Mouse (Mus musculus): Measurements from ENCODE around the gene Gpr143. TPM values are rescaled to one million over a fixed set of nuclear protein-coding genes. Genes with fewer than 3 reads are reported as not detected.
"Not testable (repeated sequence)": the region's sequence is repeated elsewhere in the genome, so short reads cannot be mapped to it uniquely, and the experiment has no call there.

Gpr143 gene
- total RNA-seq (2022): under 1 TPM in 3 of 4 experiments, not detected in 1; 0.27 to 0.72 (median 0.39) TPM

DNA sequence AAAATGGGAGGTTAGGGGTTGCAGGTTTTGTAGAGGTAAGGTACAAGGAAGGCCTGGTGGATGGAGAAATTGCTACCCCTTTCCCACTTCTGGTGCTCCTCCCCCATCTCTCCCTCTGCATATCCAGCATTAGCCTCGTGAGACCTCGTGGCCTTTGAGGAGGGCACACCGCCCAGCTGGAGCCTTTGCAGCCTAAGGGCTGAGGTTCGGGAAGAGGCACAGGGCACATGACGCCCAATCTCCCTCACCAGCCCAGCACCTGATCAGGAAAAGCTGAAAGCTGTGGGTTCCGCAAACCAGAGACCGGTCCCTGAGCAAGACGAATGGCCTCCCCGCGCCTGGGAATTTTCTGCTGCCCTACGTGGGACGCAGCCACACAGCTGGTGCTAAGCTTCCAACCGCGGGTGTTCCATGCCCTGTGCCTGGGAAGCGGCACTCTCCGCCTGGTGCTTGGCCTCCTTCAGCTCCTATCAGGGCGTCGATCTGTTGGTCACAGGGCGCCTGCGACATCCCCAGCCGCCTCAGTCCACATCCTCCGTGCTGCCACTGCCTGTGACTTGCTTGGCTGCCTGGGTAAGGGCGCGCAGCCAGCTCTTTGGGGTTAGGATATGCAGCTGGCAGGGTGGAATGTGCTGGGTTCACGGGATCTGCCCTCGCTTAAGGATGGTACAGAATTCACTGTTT lies at the start of gene Gpr143:
Gene Gpr143 (plus strand): TSS at position 202 of the 684 bp plus-strand sequence.
- peak in 1 of 2 experiments; percentile 2 for DNase-seq (ENCODE audit: low spot score in 2 of 2)

GRCm38 (mm10) chrX:152735283-152735682 lies 46.4 kb upstream of the Gpr143 start:
- DNase-seq (ENCODE audit: low spot score in 2 of 2): no peak

DNA sequence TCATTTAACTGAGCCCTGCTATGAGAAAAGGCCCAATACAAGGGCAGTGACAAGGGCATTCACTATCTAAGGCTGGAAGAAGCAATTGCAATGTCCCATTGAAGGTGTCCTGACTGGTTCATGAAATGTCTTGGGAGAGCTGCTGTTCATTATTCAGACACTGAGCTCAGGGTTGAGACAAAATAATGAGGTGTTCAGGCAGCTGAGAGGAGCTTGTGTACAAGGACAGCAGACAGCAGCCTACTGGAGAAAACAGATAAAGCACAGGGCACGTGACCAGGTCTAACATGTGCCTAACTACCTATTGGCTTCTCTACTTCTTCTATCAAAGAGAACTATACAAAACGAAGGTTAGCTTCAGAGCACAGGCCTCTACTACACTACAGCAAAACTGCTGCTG lies 43.5 kb upstream of the Gpr143 start:
- DNase-seq (ENCODE audit: low spot score in 2 of 2): no peak

GRCm38 (mm10) chrX:152738759-152739368 lies 42.9 kb upstream of the Gpr143 start:
- DNase-seq (ENCODE audit: low spot score in 2 of 2): no peak

GRCm38 (mm10) chrX:152743642-152744041 lies 38.1 kb upstream of the Gpr143 start:
- no peak for DNase-seq (ENCODE audit: low spot score in 2 of 2)

GRCm38 (mm10) chrX:152745925-152746324 lies 35.8 kb upstream of the Gpr143 start:
- DNase-seq (ENCODE audit: low spot score in 2 of 2): no peak

DNA sequence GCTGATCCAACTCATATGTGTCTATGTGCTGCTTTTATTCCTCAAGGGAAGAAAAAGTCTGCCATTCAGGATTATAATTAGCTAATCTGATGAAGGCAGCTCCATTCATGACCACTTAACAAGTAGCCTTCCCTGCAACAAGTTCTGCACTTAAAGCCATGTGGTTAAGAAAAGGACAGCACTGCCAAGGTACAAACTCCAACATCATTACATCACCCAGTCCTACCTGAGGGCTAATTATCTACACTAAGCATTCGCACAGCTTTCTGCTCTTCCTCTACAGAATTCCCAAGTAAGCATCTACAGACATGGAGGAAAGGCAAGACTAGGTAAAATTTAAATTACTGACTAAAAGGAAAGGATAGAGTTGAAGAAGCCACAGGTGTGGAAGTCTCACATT lies 25.9 kb upstream of the Gpr143 start:
- no peak for DNase-seq (ENCODE audit: low spot score in 2 of 2)

DNA sequence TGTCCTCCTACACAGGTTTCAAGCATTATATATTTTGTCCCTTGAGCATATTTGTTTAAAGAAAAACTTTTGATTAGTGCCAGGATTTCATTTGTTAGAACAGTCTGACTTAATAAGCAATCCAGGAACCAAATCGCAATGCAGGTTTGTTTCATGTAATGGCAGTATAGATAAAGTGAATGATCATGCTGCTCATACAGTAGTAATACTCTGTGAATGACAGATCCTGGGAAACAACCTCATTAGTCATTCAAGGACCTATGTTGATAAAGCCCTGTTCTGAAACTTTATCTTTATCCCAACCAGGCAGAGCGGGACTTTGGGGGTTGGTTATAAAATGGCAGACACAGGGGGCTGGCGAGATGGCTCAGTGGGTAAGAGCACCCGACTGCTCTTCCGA lies 25.4 kb upstream of the Gpr143 start:
- DNase-seq (ENCODE audit: low spot score in 2 of 2): no peak

DNA sequence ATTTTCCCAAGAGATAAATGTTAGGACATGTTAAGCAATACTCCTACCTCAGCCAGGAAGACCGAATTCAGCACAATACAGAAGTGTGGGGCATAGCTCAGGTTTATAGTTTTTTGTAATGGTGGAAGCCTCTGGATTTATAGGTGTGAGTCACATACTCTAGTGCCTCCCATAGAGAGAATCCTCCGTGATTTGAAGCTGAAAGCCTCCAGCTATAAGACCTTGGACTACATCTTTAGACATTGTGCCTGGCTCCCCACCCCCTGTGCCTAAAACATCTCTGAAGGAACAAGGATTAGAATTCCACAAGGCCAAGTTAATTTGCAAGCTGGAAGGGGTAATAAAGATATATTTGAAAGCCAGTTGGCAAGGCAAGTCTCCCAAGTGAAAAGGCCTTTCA lies 19.3 kb upstream of the Gpr143 start:
- DNase-seq (ENCODE audit: low spot score in 2 of 2): no peak

- no peak for DNase-seq (ENCODE audit: low spot score in 2 of 2)
These were observed 18.9 kb upstream of the Gpr143 start for GRCm38 (mm10) chrX:152762855-152763254.

DNA sequence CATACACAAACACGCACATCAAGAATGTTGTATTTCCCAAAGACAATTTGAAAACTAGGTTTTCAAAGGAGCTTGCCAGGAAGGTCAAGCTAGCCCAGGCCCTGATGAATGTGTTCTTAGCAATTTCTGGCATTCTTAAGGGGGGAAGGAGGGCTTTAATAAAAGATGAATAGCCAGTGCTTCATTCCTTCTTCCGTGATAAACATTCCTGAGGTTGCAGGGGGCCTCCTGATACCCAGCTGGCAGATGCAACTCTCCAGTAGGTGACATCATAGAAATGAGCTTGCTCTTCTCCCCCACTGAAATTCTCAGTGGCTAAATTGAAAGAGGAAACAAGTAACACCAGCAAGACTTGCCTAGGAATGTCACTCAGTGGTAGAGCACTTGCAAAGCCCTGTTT lies 17.6 kb upstream of the Gpr143 start:
- DNase-seq (ENCODE audit: low spot score in 2 of 2): no peak

DNA sequence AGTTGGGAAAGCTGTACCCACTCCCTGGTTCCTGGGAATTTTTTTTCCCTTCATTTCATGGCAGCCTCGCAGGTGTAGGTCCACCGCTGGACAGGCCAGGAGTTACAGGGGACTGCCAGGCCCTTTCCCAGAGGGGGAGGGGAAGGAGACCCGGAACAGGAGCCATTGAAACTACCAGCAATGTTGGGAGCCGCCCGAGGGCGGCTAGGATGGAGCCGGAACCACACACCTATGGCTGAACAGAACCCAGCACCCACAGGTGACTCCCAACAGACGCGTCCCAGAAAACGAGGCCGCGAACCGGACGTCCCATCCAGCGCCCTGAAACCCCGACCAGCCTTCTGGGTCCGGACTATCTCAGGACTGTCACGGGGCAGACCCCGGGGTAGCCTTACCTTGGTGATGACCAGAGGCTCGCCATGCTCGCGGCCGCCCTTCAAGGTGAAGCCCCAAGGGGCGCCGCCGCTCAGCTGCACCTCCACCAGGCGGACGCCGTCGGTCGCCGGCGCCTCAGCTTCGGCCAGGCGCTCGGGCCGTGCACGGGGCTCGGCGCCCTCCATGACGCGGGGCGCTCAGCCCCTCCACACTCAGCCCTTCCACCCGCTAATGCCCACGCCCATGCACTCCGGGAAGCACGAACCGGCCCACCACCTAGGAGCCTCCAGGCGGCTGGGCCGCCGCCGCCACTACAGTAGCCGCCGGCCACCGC lies 12.7 kb upstream of the Gpr143 start, which contains the start of gene Shroom2:
Gene Shroom2 (minus strand): TSS at position 575 of the 709 bp plus-strand sequence.
- DNase-seq (ENCODE audit: low spot score in 2 of 2): no peak

- no peak for DNase-seq (ENCODE audit: low spot score in 2 of 2)
These were observed 12.0 kb upstream of the Gpr143 start for GRCm38 (mm10) chrX:152769600-152770157.

GRCm38 (mm10) chrX:152788129-152788528 lies 6.4 kb downstream of the Gpr143 start:
- no peak for DNase-seq (ENCODE audit: low spot score in 2 of 2)

GRCm38 (mm10) chrX:152788611-152789010 lies 6.9 kb downstream of the Gpr143 start:
- no peak for DNase-seq (ENCODE audit: low spot score in 2 of 2)

GRCm38 (mm10) chrX:152805317-152805716 lies 23.6 kb downstream of the Gpr143 start:
- no peak for DNase-seq (ENCODE audit: low spot score in 2 of 2)

GRCm38 (mm10) chrX:152813339-152813738 lies 31.6 kb downstream of the Gpr143 start:
- no peak for DNase-seq (ENCODE audit: low spot score in 2 of 2)

DNA sequence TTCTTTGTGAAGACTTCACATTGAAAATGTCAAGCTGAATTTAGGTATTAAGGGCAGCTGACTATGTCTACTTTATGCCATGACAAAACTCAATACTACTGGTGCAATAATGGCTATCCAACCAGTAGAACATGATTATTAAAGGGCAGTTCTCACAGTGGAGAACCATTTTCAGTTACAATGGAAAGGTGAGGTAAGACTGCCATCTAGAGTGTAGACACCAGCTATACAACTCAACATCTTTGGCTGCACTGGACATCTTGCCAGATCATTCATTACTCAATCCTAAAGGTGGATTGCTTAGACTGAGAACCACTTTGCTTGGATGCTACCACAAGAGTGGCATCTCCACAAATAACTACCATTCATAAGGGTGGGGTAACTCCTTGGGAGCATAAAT lies 37.3 kb downstream of the Gpr143 start:
- DNase-seq (ENCODE audit: low spot score in 2 of 2): no peak

GRCm38 (mm10) chrX:152831003-152831550 lies 49.4 kb downstream of the Gpr143 start:
- DNase-seq (ENCODE audit: low spot score in 2 of 2): not testable (repeated sequence)

- DNase-seq (ENCODE audit: low spot score in 2 of 2): peak; percentile 10 to 14
These were observed 53.2 kb downstream of the Gpr143 start for GRCm38 (mm10) chrX:152834940-152835339.

DNA sequence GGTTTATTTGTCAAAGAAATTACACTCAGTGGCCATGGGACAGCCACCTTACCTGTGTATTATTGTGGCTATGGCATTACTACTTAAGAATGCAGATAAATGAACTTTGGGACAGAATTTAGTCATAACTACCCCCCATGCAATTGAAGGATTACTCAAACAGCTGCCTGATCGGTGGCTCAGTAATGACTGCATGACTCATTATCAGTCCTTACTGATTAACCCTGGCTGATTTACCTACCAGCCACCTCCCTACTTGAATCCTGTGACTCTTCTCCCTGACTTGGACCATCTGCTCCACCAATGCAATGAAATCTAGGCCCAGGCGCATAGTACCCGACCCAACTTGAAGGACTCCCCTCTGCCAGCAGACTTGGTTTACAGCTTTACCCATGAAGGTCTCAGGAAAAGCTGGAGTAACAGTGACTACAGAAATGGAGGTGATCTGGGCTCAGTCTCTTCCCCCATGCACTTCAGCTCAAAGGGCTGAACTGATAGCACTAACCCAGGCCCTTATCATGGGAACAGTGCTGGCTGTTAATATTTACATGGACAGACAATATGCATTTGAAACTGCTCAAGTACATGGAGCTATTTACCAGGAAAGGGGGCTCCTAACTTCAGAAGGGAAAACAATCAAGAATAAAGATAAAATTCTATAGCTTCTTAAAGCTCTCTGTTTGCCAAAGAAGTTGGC lies 73.5 kb downstream of the Gpr143 start:
- DNase-seq (ENCODE audit: low spot score in 2 of 2): no peak

All from layer of hippocampus, adult 8-10 months (tissue).